Mouse (Mus musculus): ENCODE data around the gene Ugt1a7c. TPM values are rescaled to one million over a fixed set of nuclear protein-coding genes. Genes with fewer than 3 reads are reported as not detected.

Gene Ugt1a7c
- polyA plus RNA-seq, 1 experiment from 2014 or later, result 0.72 TPM

DNA sequence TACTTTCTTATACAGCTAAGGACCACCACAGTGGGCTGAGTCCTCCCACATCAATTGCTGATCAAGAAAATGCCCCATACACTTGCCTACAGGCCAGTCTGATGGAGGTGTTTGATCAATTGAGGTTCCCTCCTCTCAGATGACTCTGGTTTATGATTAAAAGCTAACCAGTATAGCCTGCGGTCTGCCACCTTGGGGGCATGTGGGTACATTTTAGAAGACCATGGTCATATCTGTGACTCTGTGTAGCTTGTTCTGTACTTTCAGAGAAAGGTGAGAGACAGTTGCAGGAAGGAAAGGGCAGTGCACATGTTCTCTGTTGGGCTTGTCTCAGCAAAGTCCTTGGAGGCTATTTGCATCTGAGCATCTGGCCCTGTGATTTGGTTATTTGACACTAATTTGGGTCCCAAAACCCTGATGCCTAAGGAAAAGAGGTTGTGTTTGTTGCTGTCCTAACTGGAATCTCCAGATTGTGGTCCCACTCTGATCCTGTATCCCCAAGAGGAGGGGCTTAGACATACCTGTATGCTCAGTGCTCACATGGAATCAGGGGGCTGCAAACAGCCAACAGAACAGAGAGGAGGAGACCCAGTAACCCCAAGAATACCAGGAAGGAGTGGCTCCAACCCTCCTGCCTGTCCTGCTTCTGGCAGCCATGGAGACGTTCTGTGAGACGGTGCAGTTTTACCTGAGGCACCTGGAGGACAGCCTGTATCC is 138.0 kb downstream of the Ugt1a7c start:
- no peak for ATAC-seq (replicated peaks; ENCODE audit: low FRiP score)
- 63% methylated on average over 3 of the region's 3 CpGs for WGBS

DNA sequence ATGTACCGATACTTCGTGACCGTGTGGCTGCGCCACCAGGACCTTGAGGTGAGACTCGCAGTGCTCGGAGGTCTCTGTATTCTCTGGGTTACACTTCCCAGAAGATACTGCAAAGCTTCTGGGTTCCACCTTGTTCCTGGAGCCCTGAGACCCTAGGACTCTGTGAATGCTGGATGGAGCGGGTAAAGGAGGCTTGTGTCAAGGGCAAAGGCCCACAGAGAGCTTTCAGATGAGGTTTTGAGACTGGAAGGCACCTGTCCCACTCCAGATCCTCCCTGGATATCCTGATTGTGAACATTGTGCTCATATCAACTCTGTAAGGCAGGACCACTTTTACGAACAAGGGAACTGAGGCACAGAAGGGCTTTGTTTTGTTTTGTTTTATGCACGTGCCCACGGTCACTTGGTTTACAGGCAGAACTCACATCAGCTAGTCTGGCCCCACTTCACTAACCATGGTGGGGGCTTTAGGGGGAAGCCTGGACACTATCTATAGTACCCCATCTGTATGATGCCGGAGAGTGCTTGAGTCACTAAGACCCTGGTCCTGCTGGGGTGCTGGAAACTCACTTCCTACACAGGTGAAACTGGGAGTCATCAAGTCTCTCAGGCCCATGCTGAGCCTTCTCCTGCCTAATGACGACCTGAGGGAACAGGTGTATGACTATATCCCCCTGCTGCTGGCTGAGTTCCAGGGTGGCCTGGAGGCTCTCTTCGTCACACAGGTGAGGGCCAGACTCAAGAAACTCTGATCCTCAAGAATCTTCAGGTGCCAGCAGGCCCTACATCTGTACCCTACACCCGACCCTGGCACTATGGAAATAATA is 138.8 kb downstream of the Ugt1a7c start:
- DNase-seq (ENCODE audit: low spot score) (no peak), ATAC-seq (replicated peaks; ENCODE audit: low FRiP score) (no peak)
- Histone ChIP-seq H3K4me1 (replicated peaks; ENCODE audit: control insufficient read depth, insufficient read depth, low read length) (no peaks in the 10 kb centered on the region), H3K4me3 (ENCODE audit: low read depth, low read length) (no peak overlapping the region), H3K27me3 (ENCODE audit: control insufficient read depth, insufficient read depth, low read length) (no peaks in the 10 kb centered on the region), H3K4me2 (ENCODE audit: low read depth, low read length, severe bottlenecking) (no peak overlapping the region), H3K27ac (ENCODE audit: low read depth, low read length) (no peak overlapping the region), H3K9ac (ENCODE audit: low read length) (no peak overlapping the region), H3K9me3 (ENCODE audit: control insufficient read depth, low read length) (peaks cover 96% of the 10 kb centered on the region), H3K36me3 (ENCODE audit: control insufficient read depth, insufficient read depth, low read length) (no peaks in the 10 kb centered on the region)
- WGBS, result 71% methylated on average over 14 of the region's 14 CpGs

More for the DNA sequence above, 138.0 kb downstream of the Ugt1a7c start:
- DNase-seq (ENCODE audit: low spot score), result no peak
- H3K27ac ChIP-seq (ENCODE audit: low read depth, low read length), result no peak overlapping the region
- H3K27me3 ChIP-seq (ENCODE audit: control insufficient read depth, insufficient read depth, low read length), result no peaks in the 10 kb centered on the region
- no peak overlapping the region for H3K4me3 ChIP-seq (ENCODE audit: low read depth, low read length)
- no peaks in the 10 kb centered on the region for H3K4me1 ChIP-seq (replicated peaks; ENCODE audit: control insufficient read depth, insufficient read depth, low read length)
- H3K36me3 ChIP-seq (ENCODE audit: control insufficient read depth, insufficient read depth, low read length), result no peaks in the 10 kb centered on the region
- no peak overlapping the region for H3K9ac ChIP-seq (ENCODE audit: low read length)
- H3K9me3 ChIP-seq (ENCODE audit: control insufficient read depth, low read length), result peaks cover 97% of the 10 kb centered on the region
- H3K4me2 ChIP-seq (ENCODE audit: low read depth, low read length, severe bottlenecking), result no peak overlapping the region

DNA sequence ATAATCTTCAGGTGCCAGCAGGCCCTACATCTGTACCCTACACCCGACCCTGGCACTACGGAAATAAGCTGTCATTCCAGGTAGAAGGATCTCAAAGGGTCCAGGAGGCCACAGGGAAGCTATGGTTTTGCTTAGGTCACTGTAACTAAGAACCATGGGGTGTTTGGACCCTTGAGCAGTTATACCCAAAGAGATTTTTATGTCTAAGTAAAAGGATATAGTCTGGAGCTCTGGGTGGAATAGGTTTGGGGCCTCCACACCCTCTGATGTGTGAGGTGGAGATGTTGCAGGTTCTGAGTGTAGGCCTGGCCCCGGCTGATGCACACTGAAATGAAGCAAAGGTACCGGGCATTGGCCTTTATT is 139.4 kb downstream of the Ugt1a7c start:
- H3K27ac ChIP-seq (ENCODE audit: low read depth, low read length), result no peak overlapping the region
- H3K36me3 ChIP-seq (ENCODE audit: control insufficient read depth, insufficient read depth, low read length), result no peaks in the 10 kb centered on the region
- 64% methylated on average over 4 of the region's 4 CpGs for WGBS
- DNase-seq (ENCODE audit: low spot score), result no peak
- ATAC-seq (replicated peaks; ENCODE audit: low FRiP score), result no peak
- no peaks in the 10 kb centered on the region for H3K4me1 ChIP-seq (replicated peaks; ENCODE audit: control insufficient read depth, insufficient read depth, low read length)
- H3K9ac ChIP-seq (ENCODE audit: low read length), result no peak overlapping the region
- no peak overlapping the region for H3K4me3 ChIP-seq (ENCODE audit: low read depth, low read length)
- H3K4me2 ChIP-seq (ENCODE audit: low read depth, low read length, severe bottlenecking), result no peak overlapping the region
- no peaks in the 10 kb centered on the region for H3K27me3 ChIP-seq (ENCODE audit: control insufficient read depth, insufficient read depth, low read length)
- peaks cover 96% of the 10 kb centered on the region for H3K9me3 ChIP-seq (ENCODE audit: control insufficient read depth, low read length)

DNA sequence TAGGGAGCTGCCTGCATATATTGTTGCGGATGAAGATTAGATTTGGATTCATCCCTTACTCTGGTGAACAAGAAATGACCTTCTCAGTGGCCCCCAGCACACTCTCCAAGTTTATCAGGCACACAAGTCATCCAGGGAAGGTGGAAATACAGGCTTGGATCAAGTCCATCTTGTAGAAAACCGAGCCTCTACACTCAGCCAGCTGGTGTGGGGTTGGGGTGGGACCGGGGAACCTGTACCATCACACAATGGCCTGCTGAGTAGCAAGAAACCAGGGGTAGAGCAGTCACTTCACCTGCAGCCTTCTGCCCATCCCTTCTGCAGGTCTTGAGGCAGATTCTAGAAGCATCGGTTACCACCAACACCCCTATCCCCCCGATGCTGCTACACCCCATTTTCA is 139.8 kb downstream of the Ugt1a7c start:
- Histone ChIP-seq H3K9ac (ENCODE audit: low read length) (no peak overlapping the region), H3K4me2 (ENCODE audit: low read depth, low read length, severe bottlenecking) (no peak overlapping the region), H3K4me3 (ENCODE audit: low read depth, low read length) (no peak overlapping the region), H3K27ac (ENCODE audit: low read depth, low read length) (no peak overlapping the region), H3K36me3 (ENCODE audit: control insufficient read depth, insufficient read depth, low read length) (no peaks in the 10 kb centered on the region), H3K9me3 (ENCODE audit: control insufficient read depth, low read length) (peaks cover 96% of the 10 kb centered on the region), H3K27me3 (ENCODE audit: control insufficient read depth, insufficient read depth, low read length) (no peaks in the 10 kb centered on the region), H3K4me1 (replicated peaks; ENCODE audit: control insufficient read depth, insufficient read depth, low read length) (no peaks in the 10 kb centered on the region)
- ATAC-seq (replicated peaks; ENCODE audit: low FRiP score) (no peak), DNase-seq (ENCODE audit: low spot score) (no peak)
- WGBS, result 47% methylated on average over 5 of the region's 5 CpGs

DNA sequence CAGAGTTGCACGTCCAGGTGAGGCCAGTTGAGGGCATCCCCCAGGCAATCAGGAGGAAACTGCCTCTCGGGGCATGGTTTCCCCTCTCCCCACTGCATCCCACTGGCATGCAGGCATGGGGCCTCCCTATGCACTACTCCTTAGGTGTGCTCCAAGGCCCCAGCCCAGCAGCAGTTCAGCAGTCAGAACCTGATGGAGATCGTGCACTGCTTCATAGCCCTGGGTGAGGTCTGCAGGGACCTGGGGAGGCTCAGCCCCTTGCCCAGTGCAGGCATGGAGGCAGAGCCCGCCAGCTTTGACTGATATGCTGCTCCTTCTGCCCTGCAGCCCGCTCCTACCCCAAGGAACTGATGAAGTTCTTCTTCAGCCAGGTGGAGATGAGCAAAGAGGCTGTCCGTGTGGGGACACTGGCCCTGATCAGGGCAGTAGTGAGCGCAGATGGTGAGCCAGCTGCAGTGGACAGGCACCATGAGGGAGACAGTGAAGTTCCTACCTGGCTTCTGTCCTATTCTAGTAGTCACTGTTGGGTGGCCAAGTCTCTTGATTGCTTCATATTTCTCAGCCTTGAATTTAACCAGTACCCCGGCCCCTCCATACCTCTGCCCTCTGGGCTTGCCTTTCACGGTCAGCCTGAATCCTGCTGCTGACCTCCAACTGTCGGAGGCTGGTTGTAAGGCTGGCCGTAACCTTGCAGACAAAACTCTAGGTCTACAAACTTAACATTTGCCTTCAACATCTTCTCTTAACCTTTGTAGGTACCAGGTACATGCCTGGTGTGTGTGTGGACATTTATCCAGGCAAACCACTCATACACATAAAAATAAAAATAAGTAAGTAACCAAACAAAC is 140.4 kb downstream of the Ugt1a7c start:
- ATAC-seq (replicated peaks; ENCODE audit: low FRiP score), result no peak
- no peak overlapping the region for H3K27ac ChIP-seq (ENCODE audit: low read depth, low read length)

GRCm38 (mm10) chr1:88235894-88236415 is 141.1 kb downstream of the Ugt1a7c start:
- no peak for DNase-seq (ENCODE audit: low spot score)
- Histone ChIP-seq H3K27ac (ENCODE audit: low read depth, low read length) (no peak overlapping the region), H3K9me3 (ENCODE audit: control insufficient read depth, low read length) (peaks cover 96% of the 10 kb centered on the region), H3K36me3 (ENCODE audit: control insufficient read depth, insufficient read depth, low read length) (no peaks in the 10 kb centered on the region), H3K4me2 (ENCODE audit: low read depth, low read length, severe bottlenecking) (no peak overlapping the region), H3K9ac (ENCODE audit: low read length) (no peak overlapping the region), H3K4me3 (ENCODE audit: low read depth, low read length) (no peak overlapping the region), H3K27me3 (ENCODE audit: control insufficient read depth, insufficient read depth, low read length) (no peaks in the 10 kb centered on the region), H3K4me1 (replicated peaks; ENCODE audit: control insufficient read depth, insufficient read depth, low read length) (no peaks in the 10 kb centered on the region)
- no peak for ATAC-seq (replicated peaks; ENCODE audit: low FRiP score)
- 69% methylated on average over 4 of the region's 4 CpGs for WGBS

More for the DNA sequence above, 140.4 kb downstream of the Ugt1a7c start:
- 67% methylated on average over 11 of the region's 11 CpGs for WGBS
- H3K36me3 ChIP-seq (ENCODE audit: control insufficient read depth, insufficient read depth, low read length), result no peaks in the 10 kb centered on the region
- H3K9ac ChIP-seq (ENCODE audit: low read length), result no peak overlapping the region
- H3K27me3 ChIP-seq (ENCODE audit: control insufficient read depth, insufficient read depth, low read length), result no peaks in the 10 kb centered on the region
- no peaks in the 10 kb centered on the region for H3K4me1 ChIP-seq (replicated peaks; ENCODE audit: control insufficient read depth, insufficient read depth, low read length)
- no peak overlapping the region for H3K4me3 ChIP-seq (ENCODE audit: low read depth, low read length)
- H3K9me3 ChIP-seq (ENCODE audit: control insufficient read depth, low read length), result peaks cover 96% of the 10 kb centered on the region
- no peak overlapping the region for H3K4me2 ChIP-seq (ENCODE audit: low read depth, low read length, severe bottlenecking)
- no peak for DNase-seq (ENCODE audit: low spot score)

- WGBS, result 80% methylated on average over 5 of the region's 5 CpGs
- no peak overlapping the region for H3K27ac ChIP-seq (ENCODE audit: low read depth, low read length)
These were observed 142.4 kb downstream of the Ugt1a7c start for GRCm38 (mm10) chr1:88237311-88237710.

DNA sequence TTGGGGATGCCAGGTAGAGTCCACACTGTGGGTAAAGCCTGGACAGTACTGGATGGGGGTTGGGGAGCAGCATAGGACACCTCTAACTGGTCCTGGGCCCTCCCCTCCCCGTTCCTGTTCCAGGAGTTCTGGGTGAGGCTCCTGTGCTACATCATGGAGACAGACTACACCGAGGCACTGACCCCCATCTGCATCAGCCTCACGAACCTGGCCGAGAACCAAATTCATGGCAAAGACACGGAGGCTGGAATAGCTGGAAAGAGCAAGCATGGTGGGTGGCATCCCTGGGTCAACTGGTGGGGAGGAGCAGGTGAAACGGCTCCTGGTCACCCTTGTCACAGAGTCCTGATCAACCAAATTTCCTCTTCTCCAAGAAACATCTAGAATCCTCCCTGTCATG is 143.9 kb downstream of the Ugt1a7c start:
- Histone ChIP-seq H3K9ac (ENCODE audit: low read length) (no peak overlapping the region), H3K9me3 (ENCODE audit: control insufficient read depth, low read length) (peaks cover 92% of the 10 kb centered on the region), H3K36me3 (ENCODE audit: control insufficient read depth, insufficient read depth, low read length) (no peaks in the 10 kb centered on the region), H3K27ac (ENCODE audit: low read depth, low read length) (no peak overlapping the region), H3K27me3 (ENCODE audit: control insufficient read depth, insufficient read depth, low read length) (no peaks in the 10 kb centered on the region), H3K4me3 (ENCODE audit: low read depth, low read length) (no peak overlapping the region), H3K4me2 (ENCODE audit: low read depth, low read length, severe bottlenecking) (no peak overlapping the region), H3K4me1 (replicated peaks; ENCODE audit: control insufficient read depth, insufficient read depth, low read length) (no peaks in the 10 kb centered on the region)
- DNase-seq (ENCODE audit: low spot score) (no peak), ATAC-seq (replicated peaks; ENCODE audit: low FRiP score) (no peak)
- WGBS, result 76% methylated on average over 6 of the region's 6 CpGs

More at GRCm38 (mm10) chr1:88237311-88237710, 142.4 kb downstream of the Ugt1a7c start:
- no peak for DNase-seq (ENCODE audit: low spot score)
- ATAC-seq (replicated peaks; ENCODE audit: low FRiP score), result no peak
- Histone ChIP-seq H3K36me3 (ENCODE audit: control insufficient read depth, insufficient read depth, low read length) (no peaks in the 10 kb centered on the region), H3K27me3 (ENCODE audit: control insufficient read depth, insufficient read depth, low read length) (no peaks in the 10 kb centered on the region), H3K4me3 (ENCODE audit: low read depth, low read length) (no peak overlapping the region), H3K4me1 (replicated peaks; ENCODE audit: control insufficient read depth, insufficient read depth, low read length) (no peaks in the 10 kb centered on the region), H3K4me2 (ENCODE audit: low read depth, low read length, severe bottlenecking) (no peak overlapping the region), H3K9me3 (ENCODE audit: control insufficient read depth, low read length) (peaks cover 93% of the 10 kb centered on the region), H3K9ac (ENCODE audit: low read length) (no peak overlapping the region)

Measured in forebrain, embryonic 11.5 days (tissue).